ENCODE assay signal across 22 mouse cellular contexts in genomic region chr17:75082449-75082848, GRCm38 (mm10).
DNase-seq lines count a peak whose midpoint lies in the region; ATAC-seq and TF ChIP-seq lines count a peak whose summit lies in the region.
"Had no signal": no experiment of that assay in that cellular context is flagged by ENCODE, and none has a peak within 500 bp of the region (broad histone marks: within the 10 kb centered on the region; RNA-seq: fewer than 3 reads in every experiment).

No protein-coding gene starts in this region.

- H3K4me3 ChIP-seq in kidney, adult 2 months (ENCODE audit: insufficient read depth, low read depth, low read length) = no peak overlapping the region
- H3K4me3 ChIP-seq in forebrain, embryonic 16.5 days (replicated peaks; ENCODE audit: low read length) = no peak overlapping the region
- H3K4me3 ChIP-seq: erythroblast, embryonic 14.5 days; hindbrain, embryonic 15.5 days; liver, embryonic 15.5 days had no signal

- H3K36me3 ChIP-seq in kidney, adult 2 months (ENCODE audit: control insufficient read depth, insufficient read depth, low read length) = no peaks in the 10 kb centered on the region
- no peaks in the 10 kb centered on the region for H3K36me3 ChIP-seq in forebrain, embryonic 16.5 days (ENCODE audit: control insufficient read depth, insufficient read depth)
- H3K36me3 ChIP-seq: G1E; hindbrain, embryonic 15.5 days; liver, embryonic 15.5 days had no signal

- H3K4me2 ChIP-seq in forebrain, embryonic 16.5 days (ENCODE audit: low read length) = no peak overlapping the region
- H3K4me2 ChIP-seq: hindbrain, embryonic 15.5 days; liver, embryonic 15.5 days had no signal

- no peak for TF ChIP-seq CTCF in kidney, adult 2 months (conservative IDR thresholded peaks at IDR 0.05; ENCODE audit: insufficient read depth, insufficient read length, low read depth, low read length)
- no peak for TF ChIP-seq CTCF in brain, embryonic 14.5 days (IDR thresholded peaks at IDR 0.05; ENCODE audit: borderline replicate concordance, extremely low read depth, insufficient read depth, insufficient read length)

- 0 out of 2 replicates have a peak, but pooled peaks have one; percentile 40 for ATAC-seq in forebrain, embryonic 16.5 days
- ATAC-seq: intestine, embryonic 16.5 days; lung, postnatal 0 days had no signal

- peak overlapping the region; percentile 55; the same call in 1 of the 2 replicates for H3K27ac ChIP-seq in kidney, adult 2 months (ENCODE audit: insufficient read depth, low read depth, low read length)
- H3K27ac ChIP-seq in forebrain, embryonic 16.5 days (ENCODE audit: low read length) = no peak overlapping the region; the same call in 1 of the 2 replicates
- H3K27ac ChIP-seq: hindbrain, embryonic 15.5 days; liver, embryonic 15.5 days had no signal

- no peaks in the 10 kb centered on the region for H3K9me3 ChIP-seq in forebrain, embryonic 16.5 days (ENCODE audit: control insufficient read depth, low read length)
- H3K9me3 ChIP-seq: G1E; hindbrain, embryonic 15.5 days; liver, embryonic 15.5 days had no signal

- DNase-seq in kidney, adult 2 months = peak; percentile 31
- DNase-seq in kidney, adult 11 months = no peak
- peak; percentile 50 for DNase-seq in retina, postnatal 1 day
- no peak for DNase-seq in retina, embryonic 14.5 days (ENCODE audit: low spot score)
- DNase-seq in brain, embryonic 14.5 days (ENCODE audit: low read depth) = peak; percentile 81
- no peak for DNase-seq in lung, postnatal 4 days
- DNase-seq in layer of hippocampus, postnatal 36 days = no peak
- DNase-seq: adrenal gland, adult 2 months; cerebellum, adult 11 months; cerebellum, postnatal 36 days; heart, adult 18-20 months; heart, postnatal 14 days; kidney, postnatal 10 days; right cerebral cortex, postnatal 25 days; thymus, postnatal 4 days had no signal

- TF ChIP-seq POLR2A in kidney, adult 2 months (IDR thresholded peaks at IDR 0.05; ENCODE audit: low read depth, low read length) = no peak
- TF ChIP-seq POLR2A in brain, embryonic 14.5 days (IDR thresholded peaks at IDR 0.05; ENCODE audit: borderline replicate concordance, extremely low read depth, insufficient read depth, insufficient read length, poor library complexity, severe bottlenecking) = no peak

- no peak overlapping the region for H3K9ac ChIP-seq in forebrain, embryonic 16.5 days (replicated peaks; ENCODE audit: low read depth, low read length)
- H3K9ac ChIP-seq: hindbrain, embryonic 15.5 days; liver, embryonic 15.5 days had no signal

- H3K27me3 ChIP-seq in kidney, adult 2 months (replicated peaks; ENCODE audit: control insufficient read depth, insufficient read depth, low read length) = no peaks in the 10 kb centered on the region
- no peaks in the 10 kb centered on the region for H3K27me3 ChIP-seq in forebrain, embryonic 16.5 days (replicated peaks; ENCODE audit: control insufficient read depth, insufficient read depth, low read length)
- H3K27me3 ChIP-seq: hindbrain, embryonic 15.5 days; liver, embryonic 15.5 days had no signal

- H3K4me1 ChIP-seq in kidney, adult 2 months (ENCODE audit: control insufficient read depth, insufficient read depth, low read length) = no peaks in the 10 kb centered on the region
- H3K4me1 ChIP-seq in forebrain, embryonic 16.5 days (replicated peaks; ENCODE audit: control insufficient read depth, insufficient read depth, low read length) = peaks cover 6% of the 10 kb centered on the region
- H3K4me1 ChIP-seq: hindbrain, embryonic 15.5 days; liver, embryonic 15.5 days had no signal

Comparison
In these comparisons a context has a peak if more than half of its experiments do, and no peak if none do; other contexts are left out.
1. DNase-seq: peak in kidney, adult 2 months (single experiment), retina, postnatal 1 day (single experiment) and brain, embryonic 14.5 days (single experiment); none in kidney, adult 11 months (single experiment), retina, embryonic 14.5 days (single experiment), lung, postnatal 4 days (0 of 2) and layer of hippocampus, postnatal 36 days (0 of 2).